Mouse (Mus musculus): ENCODE data around the gene Clpb.
A peak's percentile ranks its signal among the peaks of the same experiment; 100 is the strongest.

Gene Clpb

GRCm38 (mm10) chr7:101732096-101732495 lies 68.7 kb downstream of the Clpb start:
- DNase-seq = no peak

- DNase-seq = no peak
Measured at GRCm38 (mm10) chr7:101733042-101733441, 69.6 kb downstream of the Clpb start.

GRCm38 (mm10) chr7:101735297-101735696 lies 71.9 kb downstream of the Clpb start:
- DNase-seq = no peak

GRCm38 (mm10) chr7:101737735-101738134 lies 74.3 kb downstream of the Clpb start:
- DNase-seq = no peak

- no peak for DNase-seq
Measured at GRCm38 (mm10) chr7:101739602-101740001, 76.2 kb downstream of the Clpb start.

- DNase-seq = no peak
Measured at GRCm38 (mm10) chr7:101743487-101743886, 80.1 kb downstream of the Clpb start.

- no peak for DNase-seq
Measured at GRCm38 (mm10) chr7:101746559-101747334, 83.3 kb downstream of the Clpb start.

- DNase-seq = no peak
Measured at GRCm38 (mm10) chr7:101750268-101750667, 86.8 kb downstream of the Clpb start.

- DNase-seq = no peak
Measured at GRCm38 (mm10) chr7:101752346-101752745, 88.9 kb downstream of the Clpb start.

- no peak for DNase-seq
Measured at GRCm38 (mm10) chr7:101753492-101753891, 90.1 kb downstream of the Clpb start.

- DNase-seq = no peak
Measured at GRCm38 (mm10) chr7:101754416-101754815, 91.0 kb downstream of the Clpb start.

GRCm38 (mm10) chr7:101755301-101755700 lies 91.9 kb downstream of the Clpb start:
- DNase-seq = no peak

- peak; percentile 14 for DNase-seq
Measured at GRCm38 (mm10) chr7:101761899-101762780, 98.7 kb downstream of the Clpb start.

GRCm38 (mm10) chr7:101767335-101767907 lies 104.0 kb downstream of the Clpb start:
- no peak for DNase-seq

- DNase-seq = no peak
Measured at GRCm38 (mm10) chr7:101770051-101770450, 106.6 kb downstream of the Clpb start.

- DNase-seq = no peak
Measured at GRCm38 (mm10) chr7:101771604-101772003, 108.2 kb downstream of the Clpb start.

GRCm38 (mm10) chr7:101772687-101773086 lies 109.3 kb downstream of the Clpb start:
- no peak for DNase-seq

GRCm38 (mm10) chr7:101777053-101777452 lies 113.6 kb downstream of the Clpb start:
- no peak for DNase-seq

GRCm38 (mm10) chr7:101817861-101818401 lies 154.5 kb downstream of the Clpb start, which contains the start of gene Phox2a:
Gene Phox2a, plus strand, starts transcription at chr7:101818313.
- DNase-seq = no peak

- DNase-seq = no peak
Measured at GRCm38 (mm10) chr7:101820295-101821030, 157.0 kb downstream of the Clpb start.

- DNase-seq = no peak
Measured at GRCm38 (mm10) chr7:101821571-101822501, 158.4 kb downstream of the Clpb start.

All from cerebellum, adult 9-10 months (tissue).